Mouse (Mus musculus): Measurements from ENCODE around the gene Mcm6.

DNA sequence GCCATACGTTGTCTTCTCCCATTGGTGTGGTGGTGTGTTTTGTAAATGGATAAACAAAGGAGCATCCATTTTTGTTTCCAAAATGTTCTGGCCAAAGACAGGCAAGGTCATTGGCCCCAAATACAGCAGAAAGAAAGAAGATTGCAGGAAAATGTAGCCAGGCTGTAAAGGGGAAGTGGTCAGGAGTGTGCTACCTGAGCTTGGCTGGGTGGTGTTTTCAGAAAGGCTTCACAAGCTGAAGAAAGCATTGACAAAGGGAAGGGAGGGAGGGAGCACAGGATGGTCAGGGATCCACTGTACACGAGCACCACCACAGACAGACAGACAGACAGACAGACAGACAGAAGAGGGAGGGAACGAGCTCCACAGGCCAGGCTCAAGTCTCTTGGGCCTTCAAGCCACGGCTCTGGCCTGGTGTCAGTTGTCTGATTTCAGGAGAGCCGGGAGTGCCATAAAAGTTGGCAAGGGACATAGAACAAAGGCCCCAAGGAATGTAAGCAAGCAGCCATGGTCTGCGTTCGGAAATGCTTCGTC lies 75.2 kb downstream of the Mcm6 start:
- TF ChIP-seq CTCF (IDR thresholded peaks at IDR 0.05; ENCODE audit: low read depth) (no peak), EP300 (optimal IDR thresholded peaks at IDR 0.05) (no peak)
